Mouse (Mus musculus) lung, postnatal 0 days (tissue): ENCODE measurements around the gene Tldc1. TPM values are rescaled to one million over a fixed set of nuclear protein-coding genes. Genes with fewer than 3 reads are reported as not detected.

Source experiments
- ATAC-seq: fragments of 200-750 bp; cut with Nextera tagmentation; 2 replicates; pipeline ENCODE4 v1.8.0; 2017; ENCODE audit warnings: moderate library complexity
- DNase-seq: peaks from one replicate; pipeline ENCODE4 v3.0.0-alpha.2; 2016; ENCODE audit warnings: low spot score
- H3K27ac ChIP-seq: fragments of 300-500 bp; sonication (generic); 2 replicates; pipeline ENCODE4 v1.5.1; 2014; ENCODE audit warnings: antibody characterized with exemption, mild to moderate bottlenecking, low read length, mixed read lengths
- H3K27me3 ChIP-seq: fragments of 300-500 bp; sonication (generic); replicated peaks from 2 replicates; pipeline ENCODE4 v1.6.1; 2014; ENCODE audit warnings: low read length, mixed read lengths; ENCODE audit not compliant: insufficient read depth
- H3K36me3 ChIP-seq: fragments of 300-500 bp; sonication (generic); 2 replicates; pipeline ENCODE4 v1.6.1; 2014; ENCODE audit warnings: low read length, mixed read lengths; ENCODE audit not compliant: insufficient read depth
- H3K4me1 ChIP-seq: fragments of 300-500 bp; sonication (generic); 2 replicates; pipeline ENCODE4 v1.6.1; 2014; ENCODE audit warnings: antibody characterized with exemption, low read depth, low read length, mixed read lengths; ENCODE audit not compliant: insufficient read depth
- H3K4me2 ChIP-seq: fragments of 300-500 bp; sonication (generic); replicated peaks from 2 replicates; pipeline ENCODE4 v1.6.1; 2014; ENCODE audit warnings: low read depth, mild to moderate bottlenecking, low read length, moderate library complexity, mixed read lengths
- H3K4me3 ChIP-seq: fragments of 300-500 bp; sonication (generic); 2 replicates; pipeline ENCODE4 v1.5.1; 2014; ENCODE audit warnings: low read depth, low read length
- H3K9ac ChIP-seq: fragments of 300-500 bp; sonication (generic); replicated peaks from 2 replicates; pipeline ENCODE4 v1.6.1; 2014; ENCODE audit warnings: low read depth, mild to moderate bottlenecking
- H3K9me3 ChIP-seq: fragments of 300-500 bp; sonication (generic); 2 replicates; pipeline ENCODE4 v1.6.1; 2016; ENCODE audit warnings: low read length, mixed read lengths
- CTCF ChIP-seq: IDR thresholded peaks from 2 replicates; pipeline ENCODE4 v1.5.1; 2016; ENCODE audit warnings: antibody characterized with exemption, mild to moderate bottlenecking
- EP300 ChIP-seq: IDR thresholded peaks from 2 replicates; pipeline ENCODE4 v1.6.1; 2016; ENCODE audit warnings: antibody characterized with exemption, mild to moderate bottlenecking, control low read depth
- WGBS: fragments of 180-500 bp; shearing (Covaris S2); extraction: QIAGEN DNeasy Blood & Tissue Kit; methylation state at CpG from one replicate; pipeline ENCODE4 v1.1.7; 2014; 5-methylcytosine and 5-hydroxymethylcytosine counted together
- polyA plus RNA-seq: library from polyadenylated mRNA; unstranded; fragments of >200 nt; fragmentation: Nextera tagmentation; extraction: Ambion mirVana; gene quantifications from 2 replicates; pipeline ENCODE4 v1.2.1, GENCODE M21; 2015

Gene Tldc1
- polyA plus RNA-seq, 1 experiment from 2014 or later = 7.9 TPM

- Histone ChIP-seq H3K4me2 (no peak overlapping the region), H3K27ac (no peak overlapping the region), H3K36me3 (no peaks in the 10 kb centered on the region), H3K9me3 (no peaks in the 10 kb centered on the region), H3K27me3 (no peaks in the 10 kb centered on the region), H3K4me3 (no peak overlapping the region), H3K9ac (no peak overlapping the region), H3K4me1 (no peaks in the 10 kb centered on the region)
- DNase-seq (no peak), ATAC-seq (peak; percentile 49)
- no peak for TF ChIP-seq CTCF
- TF ChIP-seq EP300 = no peak
- WGBS = 52% methylated on average over 11 of the region's 11 CpGs
Measured at GRCm38 (mm10) chr8:119737093-119737900, 40.9 kb downstream of the Tldc1 start.

- Histone ChIP-seq H3K4me1 (no peaks in the 10 kb centered on the region), H3K9me3 (no peaks in the 10 kb centered on the region), H3K9ac (no peak overlapping the region), H3K27me3 (no peaks in the 10 kb centered on the region), H3K27ac (no peak overlapping the region), H3K36me3 (no peaks in the 10 kb centered on the region), H3K4me3 (no peak overlapping the region), H3K4me2 (no peak overlapping the region)
- TF ChIP-seq CTCF = no peak
- TF ChIP-seq EP300 = no peak
- 87% methylated on average over 10 of the region's 10 CpGs for WGBS
- DNase-seq = no peak
- ATAC-seq = no peak
Measured at GRCm38 (mm10) chr8:119736348-119736917, 41.8 kb downstream of the Tldc1 start.

- no peaks in the 10 kb centered on the region for H3K27me3 ChIP-seq
- no peak overlapping the region for H3K4me2 ChIP-seq
- no peak overlapping the region for H3K4me3 ChIP-seq
- no peak for DNase-seq
- no peaks in the 10 kb centered on the region for H3K4me1 ChIP-seq
- no peak for TF ChIP-seq EP300
- TF ChIP-seq CTCF = no peak
- no peak overlapping the region for H3K27ac ChIP-seq
- WGBS = 75% methylated on average over 13 of the region's 13 CpGs
- no peak overlapping the region for H3K9ac ChIP-seq
- ATAC-seq = no peak
- H3K36me3 ChIP-seq = no peaks in the 10 kb centered on the region
- no peaks in the 10 kb centered on the region for H3K9me3 ChIP-seq
Measured at GRCm38 (mm10) chr8:119732072-119732471, 46.1 kb downstream of the Tldc1 start.

GRCm38 (mm10) chr8:119728351-119728895 lies 49.8 kb downstream of the Tldc1 start:
- Histone ChIP-seq H3K27me3 (no peaks in the 10 kb centered on the region), H3K36me3 (no peaks in the 10 kb centered on the region), H3K9me3 (no peaks in the 10 kb centered on the region), H3K9ac (no peak overlapping the region), H3K4me1 (no peaks in the 10 kb centered on the region), H3K27ac (no peak overlapping the region), H3K4me3 (no peak overlapping the region), H3K4me2 (no peak overlapping the region)
- DNase-seq (no peak), ATAC-seq (no peak)
- whole genome bisulfite sequencing = 78% methylated on average over 8 of the region's 8 CpGs
- TF ChIP-seq CTCF = no peak
- no peak for TF ChIP-seq EP300

GRCm38 (mm10) chr8:119727093-119727492 lies 51.1 kb downstream of the Tldc1 start:
- DNase-seq = no peak
- no peak for ATAC-seq
- Histone ChIP-seq H3K4me2 (no peak overlapping the region), H3K9ac (no peak overlapping the region), H3K4me1 (no peaks in the 10 kb centered on the region), H3K4me3 (no peak overlapping the region), H3K36me3 (no peaks in the 10 kb centered on the region), H3K27me3 (no peaks in the 10 kb centered on the region), H3K27ac (no peak overlapping the region), H3K9me3 (no peaks in the 10 kb centered on the region)
- TF ChIP-seq CTCF (no peak), EP300 (no peak)
- 82% methylated on average over 8 of the region's 8 CpGs for WGBS

- Histone ChIP-seq H3K4me3 (no peak overlapping the region), H3K4me1 (no peaks in the 10 kb centered on the region), H3K27ac (no peak overlapping the region), H3K9me3 (no peaks in the 10 kb centered on the region), H3K36me3 (no peaks in the 10 kb centered on the region), H3K27me3 (no peaks in the 10 kb centered on the region), H3K9ac (no peak overlapping the region), H3K4me2 (no peak overlapping the region)
- WGBS = 78% methylated on average over 6 of the region's 6 CpGs
- TF ChIP-seq CTCF (no peak), EP300 (no peak)
- ATAC-seq = no peak
- DNase-seq = no peak
Measured at GRCm38 (mm10) chr8:119724596-119724995, 53.6 kb downstream of the Tldc1 start.
